Mouse (Mus musculus): Measurements from ENCODE around the gene Olfr785.
A peak's percentile ranks its signal among the peaks of the same experiment; 100 is the strongest.
"Not testable (repeated sequence)": the region's sequence is repeated elsewhere in the genome, so short reads cannot be mapped to it uniquely, and the experiment has no call there.

Gene Olfr785

DNA sequence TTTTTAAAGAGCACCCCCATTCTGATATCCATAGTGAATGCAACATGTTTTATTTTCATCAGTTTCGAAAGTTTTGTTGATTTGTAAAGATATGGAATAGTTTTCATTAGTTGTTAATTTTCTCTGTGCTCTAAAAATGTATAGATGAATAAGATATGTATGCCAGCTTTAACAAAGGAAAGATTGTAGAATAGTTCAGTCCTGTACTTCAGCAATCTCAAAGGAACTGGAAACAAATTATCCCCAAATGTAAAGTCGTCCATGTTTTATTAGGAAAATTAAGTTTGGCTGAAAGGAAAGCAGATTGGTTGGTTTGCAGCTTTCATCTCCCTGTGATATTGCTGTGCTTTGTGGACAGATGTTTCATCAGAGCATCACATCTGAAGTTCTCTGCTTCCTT lies at the start of gene Olfr785:
Gene Olfr785 (plus strand): TSS at position 301 of the 400 bp plus-strand sequence.
- no peak for DNase-seq (ENCODE audit: low read depth, low spot score)

DNA sequence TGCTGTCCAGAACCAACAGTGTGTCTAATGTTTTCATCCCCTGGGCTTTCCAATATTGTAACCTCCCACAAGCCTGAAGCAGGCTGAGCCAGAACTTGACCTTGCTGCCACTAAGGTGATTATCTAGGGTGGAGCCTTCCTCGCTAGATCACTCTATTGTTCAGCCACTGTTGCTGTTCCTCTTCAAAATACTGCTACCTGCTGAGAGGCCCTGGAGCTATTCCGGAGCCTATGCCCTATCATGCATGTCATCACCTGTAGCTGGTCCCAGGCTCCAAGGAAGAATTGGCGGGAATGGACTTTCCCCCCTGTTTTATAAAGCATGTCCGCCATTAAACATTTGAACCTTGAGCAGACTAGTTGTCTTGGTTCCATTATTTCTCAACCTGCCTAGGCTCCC lies 48.7 kb upstream of the Olfr785 start:
- peak; percentile 53 for DNase-seq (ENCODE audit: low read depth, low spot score)

DNA sequence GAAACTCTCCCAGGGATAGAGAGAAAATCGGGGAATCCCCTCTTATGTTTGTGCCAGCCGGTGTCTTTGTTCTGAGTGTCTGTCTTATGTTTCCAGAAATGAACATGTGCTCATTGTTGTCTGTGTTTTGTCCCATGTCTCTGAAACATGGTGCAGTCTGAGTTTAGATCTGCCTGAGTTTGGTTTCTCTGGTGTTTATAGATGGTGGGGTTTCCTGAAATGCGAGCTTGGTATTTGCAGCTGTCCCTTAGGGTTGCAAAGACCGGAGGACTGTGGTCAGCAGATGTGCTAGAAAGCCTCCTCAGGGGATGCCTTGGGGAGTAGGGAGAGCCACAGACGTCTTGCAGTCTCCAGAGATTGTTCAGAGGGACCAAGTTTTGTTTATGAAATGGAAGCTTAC lies 47.9 kb upstream of the Olfr785 start:
- DNase-seq (ENCODE audit: low read depth, low spot score): no peak

DNA sequence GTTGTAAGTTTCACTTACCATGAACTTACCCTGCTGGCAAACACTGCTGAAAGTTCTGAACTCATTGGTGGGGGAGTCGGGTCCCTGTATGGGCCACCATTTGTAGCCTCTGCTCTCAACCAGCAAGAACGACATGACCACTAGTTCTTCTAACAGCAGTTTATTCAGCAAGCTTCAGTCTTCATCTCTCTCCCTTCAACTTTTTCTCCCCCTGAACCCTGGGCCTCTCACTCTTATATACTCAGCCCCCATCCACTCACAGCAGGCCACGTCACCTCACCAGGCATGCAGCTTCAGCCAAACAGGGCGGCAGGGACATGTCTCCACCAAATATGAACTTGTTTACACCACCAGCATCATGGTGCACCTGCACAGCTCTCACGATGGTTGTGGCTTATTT lies 31.2 kb upstream of the Olfr785 start:
- not testable (repeated sequence) for DNase-seq (ENCODE audit: low read depth, low spot score)

DNA sequence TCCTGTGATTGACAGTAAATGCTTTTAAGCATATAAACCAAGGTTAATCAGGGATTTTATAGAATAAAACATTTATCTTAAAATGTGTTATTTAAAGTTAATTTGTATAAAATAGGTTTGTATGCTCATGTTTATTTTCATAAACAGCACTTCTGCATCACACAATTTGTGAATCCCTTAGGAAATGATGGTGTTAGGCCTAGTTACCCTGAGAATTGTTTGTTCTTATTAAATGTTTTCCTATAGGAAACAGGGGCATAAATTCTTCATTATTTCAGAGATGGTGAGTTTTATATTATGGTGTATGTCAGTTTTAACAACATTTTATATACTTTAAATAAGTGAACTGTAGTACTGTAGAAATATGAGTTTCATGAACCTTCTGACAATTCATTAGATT lies 21.4 kb upstream of the Olfr785 start, which contains the start of gene Olfr784:
Gene Olfr784 (plus strand): TSS at position 301 of the 400 bp plus-strand sequence.
- DNase-seq (ENCODE audit: low read depth, low spot score): no peak

DNA sequence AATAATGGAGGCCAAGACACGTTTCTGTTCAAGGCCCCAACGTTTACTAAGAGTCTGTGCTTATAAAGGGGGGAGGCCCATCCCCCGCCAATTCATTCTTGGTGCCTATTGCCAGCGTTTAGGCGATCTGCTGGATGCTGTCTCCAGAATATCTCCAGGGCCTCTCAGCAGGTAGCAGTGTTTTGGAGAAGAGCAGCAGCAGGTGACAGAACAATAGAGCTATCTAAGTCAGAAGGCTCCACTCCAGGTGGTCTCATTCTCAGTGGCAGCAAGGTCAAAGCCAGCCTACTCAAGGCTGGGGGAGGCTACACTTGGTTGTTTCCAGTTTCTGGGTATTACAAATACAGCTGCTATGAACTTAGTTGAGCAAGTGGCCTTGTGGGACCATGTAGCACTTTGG lies 4.3 kb upstream of the Olfr785 start:
- DNase-seq (ENCODE audit: low read depth, low spot score): peak; percentile 68

DNA sequence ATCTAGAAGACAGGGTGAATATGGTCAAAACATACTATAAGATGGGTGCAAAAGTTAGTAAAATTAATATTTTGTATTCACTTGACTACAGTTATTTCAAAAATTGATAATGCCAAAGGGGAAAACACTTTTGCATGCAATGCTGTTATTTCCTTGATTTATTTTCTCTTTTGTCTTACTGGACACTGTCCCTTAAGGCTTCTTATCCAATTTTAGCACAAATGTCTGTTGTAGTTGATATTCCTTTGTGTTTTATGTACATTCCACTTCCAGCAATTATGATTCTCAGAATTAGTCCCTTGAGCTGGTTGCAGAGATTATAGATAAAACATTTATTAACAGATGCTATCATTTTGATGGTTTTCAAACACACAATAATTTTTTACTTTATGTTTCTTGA lies 21.8 kb downstream of the Olfr785 start, which contains the start of gene Olfr786:
Gene Olfr786 (plus strand): TSS at position 301 of the 400 bp plus-strand sequence.
- DNase-seq (ENCODE audit: low read depth, low spot score): no peak

Measured in ES-CJ7 (cell line).